Mouse (Mus musculus) midbrain, embryonic 14.5 days (tissue): ENCODE measurements around the gene Exosc10. TPM values are rescaled to one million over a fixed set of nuclear protein-coding genes. Genes with fewer than 3 reads are reported as not detected.

Source experiments
- ATAC-seq: fragments of 200-750 bp; cut with Nextera tagmentation; 2 replicates; pipeline ENCODE4 v1.8.0; 2017; ENCODE audit warnings: moderate number of reproducible peaks, moderate library complexity; ENCODE audit not compliant: low FRiP score, low TSS enrichment
- DNase-seq: peaks from one replicate; pipeline ENCODE4 v3.0.0-alpha.2; 2015
- H3K27ac ChIP-seq: fragments of 300-500 bp; sonication (generic); replicated peaks from 2 replicates; pipeline ENCODE4 v1.5.1; 2014; ENCODE audit warnings: mild to moderate bottlenecking, low read depth, low read length, moderate library complexity
- H3K27me3 ChIP-seq: fragments of 300-500 bp; sonication (generic); 2 replicates; pipeline ENCODE4 v1.6.1; 2014; ENCODE audit warnings: low read length, control low read depth, mixed read lengths; ENCODE audit not compliant: control insufficient read depth, insufficient read depth
- H3K36me3 ChIP-seq: fragments of 300-500 bp; sonication (generic); 2 replicates; pipeline ENCODE4 v1.6.1; 2014; ENCODE audit warnings: low read length, control low read depth; ENCODE audit not compliant: control insufficient read depth, insufficient read depth
- H3K4me1 ChIP-seq: fragments of 300-500 bp; sonication (generic); 2 replicates; pipeline ENCODE4 v1.6.1; 2014; ENCODE audit warnings: mild to moderate bottlenecking, antibody characterized with exemption, low read length, control low read depth; ENCODE audit not compliant: control insufficient read depth, insufficient read depth
- H3K4me2 ChIP-seq: fragments of 300-500 bp; sonication (generic); 2 replicates; pipeline ENCODE4 v1.6.1; 2014; ENCODE audit warnings: mild to moderate bottlenecking, low read length, moderate library complexity
- H3K4me3 ChIP-seq: fragments of 300-500 bp; sonication (generic); replicated peaks from 2 replicates; pipeline ENCODE4 v1.5.1; 2014; ENCODE audit warnings: low read depth, low read length
- H3K9ac ChIP-seq: fragments of 300-500 bp; sonication (generic); replicated peaks from 2 replicates; pipeline ENCODE4 v1.6.1; 2014; ENCODE audit warnings: mild to moderate bottlenecking, low read length, moderate library complexity
- H3K9me3 ChIP-seq: fragments of 300-500 bp; sonication (generic); 2 replicates; pipeline ENCODE4 v1.6.1; 2016; ENCODE audit warnings: low read length, control low read depth, mixed read lengths; ENCODE audit not compliant: control insufficient read depth
- WGBS: fragments of 180-500 bp; shearing (Covaris S2); extraction: QIAGEN DNeasy Blood & Tissue Kit; methylation state at CpG from one replicate; pipeline ENCODE4 v1.1.7; 2014; 5-methylcytosine and 5-hydroxymethylcytosine counted together
- polyA plus RNA-seq: library from polyadenylated mRNA; unstranded; fragments of >200 nt; fragmentation: Nextera tagmentation; extraction: Ambion mirVana; gene quantifications from 2 replicates; pipeline ENCODE4 v1.2.1, GENCODE M21; 2014

The Exosc10 gene
- polyA plus RNA-seq, result 76.5 and 93.2 TPM in 2 replicates

DNA sequence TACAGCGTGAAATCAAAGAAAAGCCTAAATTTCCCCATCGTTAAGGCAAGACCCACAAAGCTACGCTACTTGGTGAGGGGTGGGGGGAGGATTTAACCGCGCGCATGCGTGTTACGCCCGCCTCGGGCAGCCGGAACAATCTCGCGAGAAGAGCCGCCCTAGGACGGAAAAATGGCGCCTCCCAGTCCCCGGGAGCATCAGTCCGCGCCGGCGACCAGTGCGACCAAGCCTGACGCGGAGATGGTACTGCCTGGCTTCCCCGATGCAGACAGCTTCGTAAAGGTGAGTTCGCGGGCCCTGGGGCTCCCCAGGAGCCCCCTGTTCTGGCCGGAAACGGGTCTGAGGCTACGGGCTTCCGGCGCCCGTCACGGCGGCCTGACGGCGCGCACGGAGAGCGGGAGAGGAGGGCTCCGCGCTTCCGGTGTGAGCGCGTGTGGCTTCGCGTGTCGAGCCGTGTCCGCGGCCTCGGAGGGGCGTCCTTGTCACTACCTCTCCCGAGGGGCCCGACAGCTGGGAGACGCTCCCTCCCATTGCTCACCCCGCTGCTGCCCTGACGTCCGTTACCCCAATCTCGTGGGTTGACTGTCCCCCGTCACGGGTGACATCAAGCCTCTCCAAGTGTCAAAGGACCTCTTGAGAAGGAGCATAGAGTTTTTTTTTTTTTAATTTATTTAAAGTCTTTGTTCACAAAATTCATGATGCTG, at the start of gene Exosc10:
Exosc10 (plus strand) TSS at position 133 of the 704 bp plus-strand sequence.
- peak within 1 kb of the TSS; percentile 66 for H3K4me2 ChIP-seq
- WGBS, result under 1% methylated on average over 62 of the region's 63 CpGs
- ATAC-seq (peak; percentile 95), DNase-seq (peak; percentile 96)
- H3K9ac ChIP-seq, result peak within 1 kb of the TSS; percentile 93
- H3K27me3 ChIP-seq, result no peaks in the 10 kb centered on the region
- H3K36me3 ChIP-seq, result peaks cover 72% of the 10 kb centered on the region
- H3K4me1 ChIP-seq, result peaks cover 3% of the 10 kb centered on the region; the same call in 1 of the 2 replicates
- peak within 1 kb of the TSS; percentile 96 for H3K27ac ChIP-seq
- peak within 1 kb of the TSS; percentile 63 for H3K4me3 ChIP-seq
- no peaks in the 10 kb centered on the region for H3K9me3 ChIP-seq

DNA sequence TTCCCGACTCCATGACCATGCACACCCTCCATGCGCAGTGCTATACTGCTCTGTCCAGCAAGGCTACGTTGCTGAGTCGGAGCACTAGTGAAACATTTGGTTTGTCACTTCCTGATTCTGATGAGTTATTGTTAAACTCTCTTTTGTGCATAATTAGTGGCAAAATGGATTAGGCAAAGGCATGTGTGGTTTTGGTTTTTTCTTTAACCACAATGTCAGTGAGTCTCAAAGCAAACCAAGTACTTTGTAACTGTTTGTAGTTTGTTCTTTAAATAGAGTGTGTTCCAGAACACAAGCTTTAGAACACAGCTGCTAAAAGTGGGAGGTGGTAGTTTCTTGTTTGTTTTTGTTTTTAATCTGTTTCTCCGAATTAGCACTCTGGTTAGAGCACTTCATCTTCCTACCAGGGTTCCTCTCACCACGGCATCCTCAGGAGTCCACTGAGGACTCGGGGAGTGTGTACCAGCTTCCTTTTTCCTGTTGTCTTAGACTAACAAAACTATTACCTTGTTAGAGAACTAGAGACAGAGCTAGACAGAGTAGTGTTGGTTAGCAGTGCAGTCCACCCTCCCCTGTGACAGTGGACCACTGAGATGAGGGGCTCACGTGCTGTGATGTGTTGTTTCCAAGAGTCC, 48.7 kb upstream of the Exosc10 start:
- DNase-seq (no peak), ATAC-seq (no peak)
- Histone ChIP-seq H3K27me3 (no peaks in the 10 kb centered on the region), H3K36me3 (peaks cover 73% of the 10 kb centered on the region), H3K4me2 (no peak overlapping the region), H3K9ac (no peak overlapping the region), H3K4me1 (no peaks in the 10 kb centered on the region), H3K4me3 (no peak overlapping the region), H3K27ac (no peak overlapping the region), H3K9me3 (no peaks in the 10 kb centered on the region)
- WGBS, result 92% methylated on average over 8 of the region's 8 CpGs

DNA sequence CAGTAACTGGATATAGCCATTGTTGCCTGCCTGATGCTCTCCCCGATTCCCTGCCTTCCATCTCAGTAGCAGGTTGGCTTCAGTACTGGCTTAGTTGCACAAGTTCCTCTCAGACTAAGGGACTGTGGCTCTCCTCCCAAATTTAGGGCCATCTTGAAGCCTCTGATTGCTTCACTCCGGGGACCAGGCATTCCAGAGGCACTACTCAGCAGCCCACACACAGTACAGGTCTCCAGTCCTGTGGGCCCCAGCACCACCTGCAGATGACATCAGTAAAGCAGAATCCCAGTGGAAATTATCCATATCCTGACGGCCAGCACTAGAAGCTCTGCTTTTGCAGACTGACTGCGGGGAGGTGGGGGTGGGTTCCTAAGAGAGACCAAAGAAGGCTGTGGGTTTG, 47.5 kb upstream of the Exosc10 start:
- Histone ChIP-seq H3K9ac (no peak overlapping the region), H3K27me3 (no peaks in the 10 kb centered on the region), H3K9me3 (no peaks in the 10 kb centered on the region), H3K4me2 (no peak overlapping the region), H3K27ac (no peak overlapping the region), H3K36me3 (peaks cover 75% of the 10 kb centered on the region), H3K4me3 (no peak overlapping the region), H3K4me1 (no peaks in the 10 kb centered on the region)
- no peak for ATAC-seq
- DNase-seq, result no peak
- WGBS, result 95% methylated on average over 4 of the region's 4 CpGs

DNA sequence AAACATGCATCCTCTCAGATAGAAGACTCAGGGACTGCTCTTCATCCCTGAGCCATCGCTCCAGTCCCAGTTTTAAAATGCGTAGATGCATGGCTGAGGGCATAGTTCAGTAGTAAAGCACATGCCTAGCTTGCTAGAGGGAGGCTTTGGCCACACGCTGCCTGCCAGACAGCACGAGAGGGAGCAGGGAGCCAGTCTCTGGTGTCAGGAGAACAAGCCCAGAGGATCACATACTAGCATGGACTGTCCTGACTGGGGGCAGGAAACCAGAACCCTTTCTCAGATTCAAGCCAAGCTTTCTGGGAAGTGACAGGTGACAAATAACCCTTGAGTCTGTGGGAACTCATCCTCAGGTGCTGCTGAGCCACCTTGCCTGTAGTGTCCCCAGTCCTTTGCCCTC, 46.9 kb upstream of the Exosc10 start:
- H3K9me3 ChIP-seq, result no peaks in the 10 kb centered on the region
- H3K27ac ChIP-seq, result no peak overlapping the region
- DNase-seq, result no peak
- peaks cover 73% of the 10 kb centered on the region for H3K36me3 ChIP-seq
- no peaks in the 10 kb centered on the region for H3K27me3 ChIP-seq
- H3K4me3 ChIP-seq, result no peak overlapping the region
- 97% methylated on average over 4 of the region's 4 CpGs for WGBS
- H3K4me2 ChIP-seq, result no peak overlapping the region
- ATAC-seq, result no peak
- H3K4me1 ChIP-seq, result no peaks in the 10 kb centered on the region
- H3K9ac ChIP-seq, result no peak overlapping the region

DNA sequence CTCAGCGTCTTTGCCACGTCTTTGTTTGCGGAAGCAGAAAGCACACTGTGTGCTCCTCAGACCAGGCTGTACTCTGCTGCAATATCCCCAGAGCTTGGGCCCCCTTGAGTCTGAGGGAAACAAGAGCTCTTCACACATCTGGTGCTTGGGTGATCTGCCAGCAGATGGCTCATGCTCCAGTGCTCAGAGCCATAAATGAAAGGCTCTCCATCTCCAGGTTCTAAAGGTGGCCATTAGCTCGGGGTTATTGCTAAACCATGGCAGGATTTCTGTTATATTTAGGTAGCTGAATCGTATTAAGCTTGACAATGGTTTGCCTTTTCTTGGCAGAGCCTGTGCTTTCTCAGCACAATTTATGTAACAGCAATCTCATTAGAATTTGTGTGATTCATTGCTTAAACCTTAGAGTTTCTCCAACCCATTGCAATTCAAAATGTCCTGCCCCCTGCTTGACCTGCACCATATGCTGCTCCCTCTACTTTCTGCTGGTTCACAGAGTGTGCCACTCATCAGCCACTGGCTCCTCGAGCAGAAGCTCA, 45.1 kb upstream of the Exosc10 start:
- Histone ChIP-seq H3K9me3 (no peaks in the 10 kb centered on the region), H3K36me3 (peaks cover 81% of the 10 kb centered on the region), H3K9ac (no peak overlapping the region), H3K27ac (no peak overlapping the region), H3K4me3 (no peak overlapping the region), H3K4me2 (no peak overlapping the region), H3K4me1 (no peaks in the 10 kb centered on the region), H3K27me3 (no peaks in the 10 kb centered on the region)
- whole genome bisulfite sequencing, result 84% methylated on average over 6 of the region's 6 CpGs
- DNase-seq (no peak), ATAC-seq (no peak)

DNA sequence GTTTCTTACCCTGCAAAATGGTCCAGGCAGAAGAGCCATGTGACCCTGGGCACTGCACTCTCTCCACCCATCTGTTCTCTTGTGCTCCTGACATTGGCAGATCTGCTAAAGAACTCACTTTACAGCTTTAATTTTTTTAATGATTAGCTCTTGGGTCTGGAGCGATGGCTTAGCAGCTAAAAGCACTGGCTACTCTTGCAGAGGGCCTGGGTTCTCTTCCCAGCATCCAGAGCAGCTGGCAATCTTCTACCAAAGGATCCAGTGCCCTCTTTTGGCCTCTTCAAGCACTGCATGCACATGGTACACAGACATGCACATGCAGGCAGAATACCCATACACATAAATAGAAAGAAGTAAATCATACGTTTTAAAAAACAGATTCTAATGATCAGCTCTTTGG, 42.9 kb upstream of the Exosc10 start:
- Histone ChIP-seq H3K4me2 (no peak overlapping the region), H3K27me3 (no peaks in the 10 kb centered on the region), H3K9me3 (no peaks in the 10 kb centered on the region), H3K27ac (no peak overlapping the region), H3K9ac (no peak overlapping the region), H3K4me3 (no peak overlapping the region), H3K4me1 (peaks cover 4% of the 10 kb centered on the region; the same call in 1 of the 2 replicates), H3K36me3 (peaks cover 84% of the 10 kb centered on the region)
- DNase-seq (no peak), ATAC-seq (no peak)
- WGBS, result 91% methylated on average over 2 of the region's 2 CpGs

DNA sequence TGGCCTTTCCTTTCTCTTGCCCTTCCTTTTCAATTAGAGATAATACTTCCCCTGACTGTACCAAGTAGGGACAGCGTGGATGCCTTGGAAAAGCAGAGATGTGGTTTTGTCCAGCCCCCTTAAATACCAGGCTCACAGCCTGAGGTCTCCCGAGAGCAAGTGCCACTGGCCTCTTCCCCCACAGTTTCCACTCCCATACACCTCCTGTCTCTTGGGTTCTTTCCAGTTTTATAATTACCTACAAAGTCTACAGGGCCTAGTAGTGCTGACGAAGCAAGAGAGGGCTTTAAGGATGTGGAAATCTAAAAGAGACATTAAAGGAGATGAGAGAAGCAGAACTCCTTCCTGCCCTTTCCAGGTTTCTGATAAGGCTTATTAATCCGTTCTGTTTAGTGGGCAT, 40.4 kb upstream of the Exosc10 start:
- Histone ChIP-seq H3K4me1 (peaks cover 4% of the 10 kb centered on the region; the same call in 1 of the 2 replicates), H3K9ac (0 out of 2 replicates have a peak overlapping the region, but pooled peaks have one; percentile 10), H3K36me3 (peaks cover 83% of the 10 kb centered on the region), H3K4me2 (no peak overlapping the region), H3K9me3 (no peaks in the 10 kb centered on the region), H3K27me3 (no peaks in the 10 kb centered on the region), H3K27ac (peak overlapping the region; percentile 71), H3K4me3 (no peak overlapping the region)
- WGBS, result 36% methylated on average over 4 of the region's 4 CpGs
- DNase-seq (no peak), ATAC-seq (no peak)

DNA sequence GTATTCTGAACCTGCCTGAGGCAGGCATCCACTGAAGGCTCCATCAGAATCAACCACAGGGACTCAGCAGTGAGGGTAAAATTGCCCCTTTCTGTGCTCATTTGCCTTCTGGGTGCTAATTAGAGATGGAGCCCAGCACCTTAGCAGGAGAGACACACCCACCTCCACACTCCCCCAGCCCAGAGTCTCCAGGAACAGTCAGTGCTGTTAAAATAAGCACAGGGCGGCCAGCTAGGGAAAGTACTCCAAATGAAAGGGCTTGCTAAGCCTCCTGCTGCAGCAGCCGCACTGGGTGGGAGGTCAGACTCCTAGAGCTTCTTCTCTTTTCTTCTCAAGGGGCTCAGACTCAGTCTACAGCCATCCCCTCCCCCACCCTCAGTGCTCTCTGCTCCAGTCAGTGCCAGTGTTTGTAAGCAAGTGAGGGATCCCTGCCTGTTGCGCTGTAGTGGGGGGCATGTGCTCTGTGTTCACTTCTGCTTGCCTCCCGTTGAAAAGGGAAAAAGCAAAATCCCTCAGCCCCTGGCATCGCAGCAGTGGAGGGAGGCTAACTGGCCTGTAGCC, 39.9 kb upstream of the Exosc10 start:
- Histone ChIP-seq H3K4me2 (no peak overlapping the region), H3K9me3 (no peaks in the 10 kb centered on the region), H3K4me1 (peaks cover 4% of the 10 kb centered on the region; the same call in 1 of the 2 replicates), H3K27ac (peak overlapping the region; percentile 71), H3K27me3 (no peaks in the 10 kb centered on the region), H3K36me3 (peaks cover 83% of the 10 kb centered on the region), H3K9ac (0 out of 2 replicates have a peak overlapping the region, but pooled peaks have one; percentile 10), H3K4me3 (no peak overlapping the region)
- WGBS, result 12% methylated on average over 5 of the region's 5 CpGs
- no peak for ATAC-seq
- DNase-seq, result peak; percentile 53
